Mouse (Mus musculus) gastrocnemius, postnatal 14 days (tissue): ENCODE measurements around the gene Gm42791. TPM values are rescaled to one million over a fixed set of nuclear protein-coding genes. Genes with fewer than 3 reads are reported as not detected.
A peak's percentile ranks its signal among the peaks of the same experiment; 100 is the strongest.

ENCODE experiments used
- DNase-seq: peaks from one replicate; pipeline ENCODE4 v3.0.0; 2021; ENCODE audit warnings: mixed read lengths
- intact Hi-C: fragments of 180-260 bp; cut with DNase I; formaldehyde crosslinking; loops from one replicate; pipeline ENCODE4 v1.15.1; 2025; ENCODE audit warnings: low total_unique reads
- total RNA-seq, 2 experiments: library from RNA; stranded (reverse); gene quantifications; 2 replicates each; pipeline ENCODE4 v1.2.3; 2021

The Gm42791 gene
- total RNA-seq, 2 experiments from 2014 or later: 1.1 to 1.5 TPM

DNA sequence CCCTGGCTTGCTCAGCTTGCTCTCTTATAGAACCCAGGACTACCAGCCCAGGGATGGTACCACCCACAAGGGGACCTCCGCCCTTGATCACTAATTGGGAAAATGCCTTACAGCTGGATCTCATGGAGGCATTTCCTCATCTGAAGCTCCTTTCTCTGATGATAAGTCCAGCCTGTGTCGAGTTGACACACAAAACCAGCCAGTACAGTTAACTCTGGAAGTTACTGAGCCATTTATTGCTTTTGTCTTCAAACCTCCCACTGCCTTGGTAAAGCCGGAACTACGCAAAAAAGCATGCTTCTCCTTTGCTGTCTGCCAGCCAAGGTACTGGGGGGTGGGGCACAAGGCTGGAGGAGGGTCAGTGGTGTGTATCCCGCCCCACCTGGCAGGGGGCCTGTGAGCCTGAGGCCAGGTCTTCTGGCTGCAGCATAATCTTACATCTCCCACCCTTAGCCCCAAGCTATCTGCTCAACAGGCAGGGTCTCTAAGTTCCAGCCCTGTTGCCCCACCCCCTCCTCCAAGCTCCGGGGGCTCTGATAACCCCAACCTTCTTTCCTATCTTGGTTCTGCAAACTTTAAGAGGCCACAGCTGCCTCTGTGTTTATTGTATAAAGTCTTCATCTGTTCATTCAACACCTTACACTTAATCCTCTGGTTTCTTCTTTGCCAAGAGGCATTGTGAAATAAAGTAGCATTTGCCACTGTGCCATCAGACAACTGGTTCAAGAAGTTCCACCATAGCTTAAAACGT, 59.7 kb downstream of the Gm42791 start:
- no peak for DNase-seq
- intact Hi-C loops: no loop called here

DNA sequence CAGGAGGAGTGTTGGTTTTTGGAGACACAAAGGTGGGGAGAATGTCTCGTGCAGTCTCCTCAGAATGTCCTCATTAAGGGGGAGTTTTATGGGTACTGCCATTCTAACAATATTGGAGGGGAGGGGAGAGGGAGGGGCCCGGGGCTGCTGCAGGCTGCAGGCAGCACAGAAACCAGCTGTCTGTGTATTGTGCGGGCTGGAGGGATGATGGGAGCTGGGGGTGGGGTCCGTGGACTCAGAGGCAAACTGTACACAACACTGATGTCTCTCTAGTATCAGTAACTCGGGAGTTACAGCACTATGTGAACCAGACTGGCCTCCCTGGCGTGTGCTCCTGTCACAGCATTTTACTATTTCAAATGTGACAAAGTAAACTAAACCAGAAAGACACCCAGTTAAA, 60.5 kb downstream of the Gm42791 start:
- intact Hi-C loops: no loop called here
- no peak for DNase-seq

DNA sequence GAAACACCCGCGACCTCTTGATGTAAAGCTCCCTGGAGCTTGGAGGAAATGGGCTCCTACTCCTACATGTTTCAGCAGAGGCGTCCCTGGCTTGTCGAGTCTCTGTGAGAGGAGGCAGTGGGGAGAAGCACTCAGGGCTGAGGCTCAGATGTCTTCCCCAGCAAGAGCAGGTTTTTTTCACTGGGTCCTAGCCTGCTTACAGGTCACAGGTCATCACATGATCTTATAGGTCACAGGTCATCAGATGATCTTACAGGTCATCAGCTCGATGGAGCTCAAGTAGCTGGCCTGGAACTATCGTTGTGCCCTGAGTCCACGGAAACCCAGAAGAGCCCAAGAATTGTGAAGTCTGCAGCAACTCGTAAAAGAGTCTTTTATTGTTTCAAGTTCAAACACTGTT, 61.2 kb downstream of the Gm42791 start:
- intact Hi-C loops: no loop called here
- DNase-seq: no peak

DNA sequence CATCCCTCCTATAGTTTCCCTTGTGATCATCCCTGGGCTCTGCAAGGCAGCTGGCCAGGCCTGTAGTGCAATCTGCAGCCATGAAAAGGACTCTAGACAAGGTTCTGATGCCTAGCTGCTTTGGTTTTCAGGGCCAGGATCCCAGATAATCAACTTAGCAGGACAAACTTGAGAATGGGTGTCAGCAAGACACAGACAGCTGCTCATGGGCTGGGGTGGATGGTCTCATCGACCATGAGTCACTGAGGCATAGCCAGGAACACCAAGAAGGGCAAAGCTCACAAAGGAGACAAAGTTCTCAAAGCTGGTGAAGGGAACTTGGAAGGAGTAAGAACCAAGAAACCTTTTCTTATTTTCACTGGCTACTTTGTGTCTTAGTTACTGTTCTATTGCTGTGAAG, 63.6 kb downstream of the Gm42791 start:
- no peak for DNase-seq
- intact Hi-C loops: no loop called here

DNA sequence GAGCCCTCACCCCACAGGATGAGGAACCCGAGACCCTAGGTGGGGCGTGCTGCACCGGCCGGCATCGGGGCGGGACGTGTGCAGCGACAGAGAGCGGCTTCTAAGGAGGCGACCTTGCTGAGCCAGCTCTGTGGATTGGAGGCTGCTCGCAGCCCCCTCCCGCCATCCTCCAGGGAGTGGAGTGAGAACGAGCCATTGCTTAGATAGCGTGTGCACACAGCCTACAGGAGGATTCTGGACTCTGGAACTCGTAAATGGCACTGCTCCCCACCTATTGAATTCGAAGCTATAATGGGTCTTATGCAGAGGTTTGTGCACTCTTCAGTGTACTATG, 65.9 kb downstream of the Gm42791 start, which contains the start of gene Katnal1:
Gene Katnal1, minus strand, starts transcription at position 205 of the 334 bp plus-strand sequence.
- no peak for DNase-seq
- intact Hi-C loops: no loop called here

DNA sequence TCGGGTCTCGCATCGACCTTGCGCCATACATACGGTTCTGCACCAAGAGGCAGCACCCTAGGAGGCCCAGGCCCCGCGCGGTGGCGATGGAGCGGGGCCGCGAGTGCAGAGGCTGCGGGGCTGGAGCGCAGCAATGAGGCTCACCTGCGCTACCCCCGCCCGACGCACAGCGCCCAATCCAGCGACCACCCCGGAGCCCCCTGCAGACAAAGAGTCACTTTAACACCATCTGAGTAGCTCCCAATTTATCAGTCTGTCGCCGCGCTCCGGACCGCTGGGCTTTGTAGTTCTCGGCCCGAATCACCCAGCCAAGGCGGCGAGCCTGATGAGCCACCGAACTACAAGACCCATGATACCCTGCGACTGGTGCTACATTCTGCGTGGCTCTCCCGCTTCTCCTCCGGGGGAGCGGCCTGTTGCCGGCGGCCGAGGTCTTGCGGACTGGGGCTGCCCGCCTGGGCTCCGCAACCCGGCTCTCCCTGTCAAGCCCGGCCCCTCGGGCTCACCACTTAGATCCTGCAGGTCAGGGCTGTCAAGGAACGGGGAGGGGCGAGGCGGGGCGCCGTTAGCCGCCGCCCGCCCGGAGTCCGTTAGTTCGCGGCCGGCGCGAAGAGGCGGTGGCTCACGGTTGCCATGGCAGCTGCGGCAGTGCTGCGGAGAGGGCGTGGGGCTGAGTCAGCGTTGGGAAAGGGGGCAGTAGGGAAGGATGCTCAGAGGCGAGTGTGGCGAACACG, 66.4 kb downstream of the Gm42791 start:
- intact Hi-C loops: no loop called here
- peak; percentile 92 for DNase-seq

DNA sequence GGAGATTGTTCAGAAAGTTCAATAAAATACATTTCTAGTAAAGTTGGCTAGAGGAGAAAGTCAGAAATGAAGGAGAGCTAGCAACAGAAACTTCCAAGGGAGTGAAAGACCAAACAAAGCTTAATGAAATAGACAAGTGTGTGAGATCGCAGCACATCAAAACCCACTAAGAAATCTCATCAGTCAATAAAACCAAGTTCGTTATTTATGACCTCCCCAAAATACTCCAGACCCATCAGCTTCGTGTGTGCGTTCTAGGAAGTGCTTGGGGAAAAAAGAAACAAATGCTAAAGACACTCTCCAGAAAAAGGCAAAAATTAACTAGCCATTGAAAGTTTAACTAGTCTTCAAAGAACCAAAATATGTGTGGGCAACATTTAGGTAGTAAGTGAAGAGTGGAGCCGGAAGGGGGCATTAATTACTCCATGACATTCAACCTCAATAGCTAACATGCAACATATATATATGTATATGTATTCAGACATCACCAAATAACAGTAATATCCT, 67.2 kb downstream of the Gm42791 start:
- DNase-seq: no peak
- intact Hi-C loops: no loop called here

DNA sequence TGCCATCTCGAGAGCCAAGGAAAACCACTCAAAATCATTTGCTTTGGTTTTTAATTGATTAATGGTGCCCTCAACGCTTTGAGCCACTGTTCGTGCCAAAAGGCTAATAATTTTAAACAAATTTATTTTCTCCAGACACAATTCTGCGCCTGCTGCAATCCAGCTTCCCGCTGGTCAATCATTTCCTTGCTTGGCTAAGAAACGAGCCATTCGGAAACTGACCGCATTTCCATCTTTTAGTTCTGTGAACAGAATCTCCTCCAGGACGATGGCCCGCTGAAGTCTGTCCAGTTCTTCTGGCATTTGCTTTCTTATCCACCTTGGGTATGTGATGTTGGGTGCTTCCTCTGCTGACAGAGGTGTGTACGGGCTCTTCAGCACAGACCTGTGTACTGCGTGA, 70.4 kb downstream of the Gm42791 start:
- no peak for DNase-seq
- intact Hi-C loops: no loop called here

DNA sequence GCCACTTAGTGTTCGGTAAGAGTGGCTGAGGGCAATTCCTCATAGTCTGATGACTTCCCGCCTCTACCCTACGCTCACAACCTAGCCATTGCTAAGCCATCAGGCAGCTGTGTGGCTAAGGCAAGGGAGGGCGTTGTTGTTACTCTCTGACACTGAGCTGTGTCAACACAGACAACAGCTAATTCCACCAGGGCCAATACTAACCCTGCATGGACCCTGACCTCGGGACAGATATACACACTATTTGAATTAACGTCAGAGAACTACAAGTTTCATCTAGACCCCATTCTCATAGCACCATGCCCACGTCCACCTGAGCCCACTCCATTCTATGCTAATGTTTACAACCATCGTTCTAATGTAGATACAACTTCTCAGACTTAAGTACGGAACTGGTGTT, 70.9 kb downstream of the Gm42791 start:
- no peak for DNase-seq
- intact Hi-C loops: no loop called here

DNA sequence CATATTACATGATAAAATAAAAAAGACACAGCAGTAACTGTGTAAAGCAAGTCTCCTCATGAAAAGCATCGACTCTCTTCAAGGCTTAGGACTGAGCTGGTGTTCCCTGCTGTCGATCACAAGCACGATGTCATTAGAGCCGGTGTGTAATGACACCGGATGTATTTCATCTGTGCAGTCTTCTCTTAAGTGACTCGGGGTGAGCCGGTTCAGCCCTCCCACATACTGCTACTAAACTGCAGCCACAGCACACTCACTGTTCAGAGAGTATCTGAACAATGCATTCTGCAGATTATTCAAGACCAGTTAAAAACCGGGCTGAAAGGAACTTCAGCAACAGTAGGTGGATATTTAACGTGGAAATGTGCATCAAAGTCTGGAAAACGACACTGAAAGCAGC, 71.5 kb downstream of the Gm42791 start:
- no peak for DNase-seq
- intact Hi-C loops: no loop called here

DNA sequence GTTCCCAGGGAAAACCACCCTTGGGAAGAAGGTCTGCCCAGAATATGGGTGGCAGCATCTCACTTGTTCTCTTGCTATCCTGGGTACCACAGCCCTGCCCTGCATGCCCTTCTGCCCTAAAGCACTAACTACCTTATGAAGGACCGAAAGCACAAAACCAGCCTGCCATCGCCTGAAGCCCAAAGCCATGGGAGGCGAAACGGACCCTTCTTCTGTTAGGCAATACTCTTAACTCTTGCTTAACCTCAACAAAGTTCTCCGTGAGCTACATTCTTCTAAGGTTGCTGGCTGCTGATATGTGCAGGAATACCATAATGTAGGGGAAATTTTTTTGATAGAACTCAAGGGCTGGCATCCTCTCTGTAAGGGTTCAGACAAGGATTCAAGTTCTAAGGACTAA, 72.2 kb downstream of the Gm42791 start:
- intact Hi-C loops: no loop called here
- no peak for DNase-seq

DNA sequence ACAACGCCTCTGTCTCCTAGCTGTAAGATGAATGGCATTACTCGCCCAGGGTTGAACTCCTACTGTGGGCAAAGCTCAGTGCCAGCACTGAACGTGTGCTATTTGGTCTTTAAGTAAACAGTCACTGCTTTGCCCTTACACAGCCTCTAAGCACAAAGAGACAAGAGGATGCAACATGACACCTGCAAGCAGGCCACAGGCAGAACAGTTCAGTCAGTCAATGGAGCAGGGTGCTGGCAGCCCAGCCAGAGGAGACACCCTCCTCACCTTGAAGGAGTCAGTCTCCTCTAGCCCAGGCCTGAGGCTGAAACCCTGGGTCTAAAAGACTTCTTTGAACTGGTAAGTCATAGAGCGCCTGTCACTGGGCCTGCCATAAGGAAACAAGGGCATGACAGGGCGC, 76.9 kb downstream of the Gm42791 start:
- no peak for DNase-seq
- intact Hi-C loops: loop anchor here (10.0 kb wide), 1 partner anchor 127 kb away; no protein-coding TSS in a partner anchor

DNA sequence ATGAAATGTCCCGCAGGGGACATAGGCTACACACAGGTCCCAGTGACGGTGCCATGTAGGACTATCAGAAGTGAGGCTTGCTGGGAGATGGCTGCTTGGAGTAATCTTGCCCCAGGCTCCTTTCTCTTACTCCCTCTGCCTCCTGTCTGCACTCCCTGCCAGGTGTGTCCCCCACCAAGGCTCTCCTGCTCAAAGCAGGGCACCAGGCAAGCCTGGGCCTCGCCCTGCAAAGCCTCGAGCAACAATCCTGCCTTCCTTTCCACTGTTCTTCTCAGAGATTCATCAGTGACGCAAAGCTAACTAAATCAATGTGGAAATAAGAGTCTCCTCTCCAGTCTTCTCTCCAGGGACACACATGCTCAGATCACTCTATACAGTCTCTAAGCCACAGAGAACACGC, 78.2 kb downstream of the Gm42791 start:
- intact Hi-C loops: loop anchor here (10.0 kb wide), 1 partner anchor 128 kb away; no protein-coding TSS in a partner anchor
- no peak for DNase-seq

DNA sequence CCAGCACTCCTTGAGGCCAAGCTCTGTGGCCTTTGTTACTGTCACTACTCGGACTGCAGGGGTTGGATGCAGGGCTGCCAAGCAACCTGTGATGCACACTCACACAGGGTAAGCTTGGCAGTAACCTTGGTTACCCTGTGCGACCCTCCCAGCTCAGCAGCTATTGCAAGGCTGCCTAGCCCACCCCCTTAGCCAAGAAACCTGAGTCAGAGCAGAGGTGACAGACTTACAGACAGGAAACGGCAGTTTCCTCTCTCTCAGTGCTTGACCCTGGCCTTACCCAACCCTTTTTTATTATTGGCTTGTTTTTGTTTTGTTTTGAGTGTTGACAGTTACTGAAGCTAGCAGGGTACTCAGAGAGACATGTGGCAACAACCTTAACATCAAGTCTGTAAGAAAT, 82.7 kb downstream of the Gm42791 start:
- DNase-seq: no peak
- intact Hi-C loops: loop anchor here (10.0 kb wide), 1 partner anchor 133 kb away; no protein-coding TSS in a partner anchor

DNA sequence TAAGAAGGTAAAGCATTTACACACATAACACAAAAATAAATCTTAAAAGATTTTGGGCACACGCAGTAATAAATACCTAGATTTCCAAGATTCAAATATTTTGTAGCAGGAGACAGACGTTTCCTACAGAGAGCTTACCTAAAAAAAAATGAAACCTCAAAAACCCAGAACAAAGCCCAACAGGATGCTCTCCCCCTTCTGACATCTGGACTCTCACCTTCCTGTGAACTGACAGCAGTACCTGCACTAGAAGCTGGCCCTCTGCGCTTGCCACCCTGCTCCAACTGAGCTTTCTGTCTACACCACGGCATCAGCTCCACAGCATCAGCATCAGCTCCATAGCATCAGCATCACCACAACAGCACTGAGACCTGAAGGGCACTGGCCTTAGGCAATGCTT, 84.9 kb downstream of the Gm42791 start:
- no peak for DNase-seq
- intact Hi-C loops: loop anchor here (10.0 kb wide), 1 partner anchor 135 kb away; no protein-coding TSS in a partner anchor

DNA sequence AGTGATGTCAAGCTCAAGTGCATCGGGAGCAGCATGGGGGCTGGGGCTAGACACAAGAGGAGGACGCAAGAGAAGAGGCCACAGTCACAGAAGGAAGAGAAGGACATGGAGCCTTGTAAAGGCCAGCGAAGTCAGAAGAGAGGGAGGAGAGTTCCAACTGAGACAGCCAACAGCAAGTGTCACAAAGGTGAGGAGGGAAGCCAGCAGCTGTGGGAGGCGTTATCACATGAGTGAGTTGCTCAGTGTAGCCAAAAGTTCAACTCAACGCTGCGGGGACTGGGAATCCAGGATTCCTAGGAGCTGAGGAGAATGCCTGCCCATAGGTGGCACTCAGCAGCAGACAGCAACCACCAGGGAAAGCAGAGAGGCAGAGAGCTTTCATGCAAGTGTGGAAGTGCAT, 85.5 kb downstream of the Gm42791 start:
- intact Hi-C loops: no loop called here
- DNase-seq: no peak

DNA sequence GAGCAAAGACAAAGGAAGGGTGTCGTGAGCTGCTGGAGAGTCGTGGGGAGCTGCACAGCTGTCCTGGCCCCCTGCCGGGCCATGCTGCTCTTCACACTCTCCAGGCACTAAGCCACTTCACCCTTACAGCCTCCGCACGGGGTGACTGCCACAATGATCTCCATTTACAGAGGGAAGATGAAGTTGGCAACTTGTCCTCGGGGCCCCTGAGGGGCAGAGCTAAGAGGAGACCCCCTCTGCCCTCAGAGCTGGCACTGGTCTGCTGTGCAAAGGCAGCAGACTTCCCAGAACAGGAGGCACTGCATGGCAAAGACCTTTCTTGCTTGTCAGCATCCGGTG, 85.9 kb downstream of the Gm42791 start:
- peak; percentile 57 for DNase-seq
- intact Hi-C loops: no loop called here

DNA sequence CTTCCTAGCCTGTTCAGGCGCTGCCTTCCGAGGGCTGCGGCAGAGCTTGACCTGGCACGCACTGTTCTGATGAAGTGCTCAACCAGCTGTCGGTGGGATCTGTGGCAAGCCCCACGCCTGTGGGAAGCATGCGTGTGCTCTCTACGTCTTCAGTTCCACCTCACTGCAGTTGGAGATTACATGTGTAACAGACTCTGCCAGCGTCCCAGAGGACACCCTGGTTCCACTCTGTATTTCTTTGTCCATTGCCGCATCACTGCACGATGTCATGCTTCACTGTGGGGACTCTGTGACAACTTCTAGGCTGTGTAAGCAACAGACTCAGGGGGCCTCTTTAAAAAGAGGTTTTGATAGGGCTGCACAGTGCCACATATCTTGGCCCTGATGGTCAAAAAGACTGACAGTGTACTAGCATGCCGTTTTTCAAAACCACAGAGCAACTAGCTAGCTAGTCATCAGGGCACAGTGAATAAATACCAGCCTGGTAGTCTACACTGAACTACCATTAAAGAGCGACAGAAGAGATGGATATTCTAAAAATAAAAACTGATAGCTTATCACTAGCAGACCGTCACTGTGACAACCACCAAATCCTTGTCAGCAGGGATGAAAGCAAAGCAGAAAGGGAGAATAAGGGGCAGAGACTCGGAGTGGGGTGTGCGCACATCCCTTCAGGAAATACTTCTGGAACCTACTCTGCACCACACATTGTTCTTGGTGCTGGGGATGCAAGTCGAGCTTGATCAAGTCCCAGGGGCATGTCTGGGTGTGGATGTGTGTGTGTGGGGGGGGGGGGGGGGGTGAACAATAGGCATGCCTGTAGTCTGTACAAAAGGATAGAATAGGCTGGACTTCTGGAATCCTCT, 86.5 kb downstream of the Gm42791 start:
- DNase-seq: no peak
- intact Hi-C loops: no loop called here

DNA sequence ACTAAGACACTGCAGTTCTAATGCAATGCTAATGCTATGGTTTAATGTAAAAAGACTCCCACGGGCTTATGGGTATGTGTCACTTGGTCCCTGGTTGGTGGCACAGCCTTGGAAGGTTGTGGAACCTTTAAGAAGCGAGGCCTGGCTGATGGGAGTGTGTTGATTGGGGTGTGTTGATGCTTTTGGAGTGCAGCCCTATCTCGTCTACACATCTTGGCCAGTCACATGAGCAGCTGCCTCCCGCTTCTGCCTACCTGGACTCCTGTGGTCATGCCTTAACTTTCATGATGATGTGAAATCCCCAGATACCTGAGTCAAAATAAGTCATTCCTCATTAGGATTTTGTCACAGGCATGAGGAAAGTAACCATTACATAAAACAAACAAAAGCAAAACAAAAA, 88.6 kb downstream of the Gm42791 start:
- intact Hi-C loops: no loop called here
- DNase-seq: no peak

DNA sequence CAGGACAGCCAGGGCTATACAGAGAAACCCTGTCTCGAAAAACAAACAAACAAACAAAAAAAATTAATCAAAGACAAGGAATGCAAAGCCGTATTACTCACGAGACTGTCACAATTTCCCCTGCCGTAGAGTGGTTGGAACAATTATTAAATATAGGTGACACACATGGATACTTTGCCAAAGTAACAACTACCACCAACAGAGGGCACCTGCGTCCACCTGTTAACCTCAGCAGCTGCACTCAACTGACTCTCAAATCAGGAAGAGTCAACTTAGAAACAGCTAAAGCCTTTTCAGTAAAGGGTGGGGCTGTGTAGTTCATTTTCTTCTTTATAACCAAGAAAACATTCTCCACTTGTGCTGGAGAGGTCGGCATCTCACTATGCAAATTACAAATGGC, 90.1 kb downstream of the Gm42791 start:
- intact Hi-C loops: no loop called here
- DNase-seq: no peak
